Mouse (Mus musculus) erythroblast, embryonic 14.5 days (primary cell): ENCODE measurements around the gene Itga9. TPM values are rescaled to one million over a fixed set of nuclear protein-coding genes. Genes with fewer than 3 reads are reported as not detected.

ENCODE experiments used
- H3K27me3 ChIP-seq: 2 replicates; pipeline ENCODE4 v1.6.1; 2012; ENCODE audit warnings: inconsistent platforms; ENCODE audit not compliant: control insufficient read depth
- H3K36me3 ChIP-seq: 2 replicates; pipeline ENCODE4 v1.6.1; 2012; ENCODE audit warnings: mild to moderate bottlenecking, inconsistent platforms; ENCODE audit not compliant: control insufficient read depth
- H3K4me1 ChIP-seq: 2 replicates; pipeline ENCODE4 v1.6.1; 2012; ENCODE audit warnings: inconsistent platforms; ENCODE audit not compliant: control insufficient read depth
- H3K4me3 ChIP-seq: replicated peaks from 2 replicates; pipeline ENCODE3; 2012; ENCODE audit warnings: moderate library complexity, mild to moderate bottlenecking, inconsistent platforms
- H3K9me3 ChIP-seq: 2 replicates; pipeline ENCODE4 v1.6.1; 2012; ENCODE audit warnings: low read length, inconsistent platforms, mixed read lengths; ENCODE audit not compliant: control insufficient read depth
- GATA1 ChIP-seq: IDR thresholded peaks from 2 replicates; pipeline ENCODE4 v1.6.1; 2012; ENCODE audit warnings: low read length, inconsistent platforms, mixed read lengths
- TAL1 ChIP-seq: IDR thresholded peaks from 3 replicates; pipeline ENCODE4 v1.6.1; 2012; ENCODE audit warnings: low read length, inconsistent platforms, mixed read lengths
- polyA plus RNA-seq: library from polyadenylated mRNA; stranded (reverse); fragments of >175 nt; gene quantifications from 2 replicates; pipeline ENCODE4 v1.2.3, GENCODE M21; 2012

Itga9 gene
- polyA plus RNA-seq, 1 experiment = under 0.01 TPM

- Histone ChIP-seq H3K27me3 (no peaks in the 10 kb centered on the region), H3K4me3 (no peak overlapping the region)
Observed at GRCm38 (mm10) chr9:118881281-118881945, 274.9 kb downstream of the Itga9 start.

GRCm38 (mm10) chr9:118881946-118882284 is 275.4 kb downstream of the Itga9 start:
- Histone ChIP-seq H3K36me3 (no peaks in the 10 kb centered on the region), H3K4me3 (no peak overlapping the region), H3K4me1 (no peaks in the 10 kb centered on the region), H3K27me3 (no peaks in the 10 kb centered on the region), H3K9me3 (no peaks in the 10 kb centered on the region)
- TF ChIP-seq TAL1 = no peak
- no peak for TF ChIP-seq GATA1

More at GRCm38 (mm10) chr9:118881281-118881945, 274.9 kb downstream of the Itga9 start:
- TF ChIP-seq GATA1 = no peak
- no peak for TF ChIP-seq TAL1
- Histone ChIP-seq H3K4me1 (no peaks in the 10 kb centered on the region), H3K36me3 (no peaks in the 10 kb centered on the region), H3K9me3 (no peaks in the 10 kb centered on the region)

- Histone ChIP-seq H3K36me3 (no peaks in the 10 kb centered on the region), H3K9me3 (no peaks in the 10 kb centered on the region), H3K4me1 (no peaks in the 10 kb centered on the region), H3K4me3 (no peak overlapping the region), H3K27me3 (no peaks in the 10 kb centered on the region)
- TF ChIP-seq TAL1 (no peak), GATA1 (no peak)
Observed at GRCm38 (mm10) chr9:118883150-118883549, 276.7 kb downstream of the Itga9 start.

- Histone ChIP-seq H3K4me3 (no peak overlapping the region), H3K4me1 (no peaks in the 10 kb centered on the region), H3K27me3 (no peaks in the 10 kb centered on the region), H3K36me3 (no peaks in the 10 kb centered on the region), H3K9me3 (no peaks in the 10 kb centered on the region)
- TF ChIP-seq TAL1 = no peak
- no peak for TF ChIP-seq GATA1
Observed at GRCm38 (mm10) chr9:118885785-118886184, 279.3 kb downstream of the Itga9 start.

- H3K36me3 ChIP-seq = no peaks in the 10 kb centered on the region
Observed at GRCm38 (mm10) chr9:118887201-118887600, 280.7 kb downstream of the Itga9 start.

GRCm38 (mm10) chr9:118887734-118888133 is 281.2 kb downstream of the Itga9 start:
- Histone ChIP-seq H3K27me3 (no peaks in the 10 kb centered on the region), H3K4me3 (no peak overlapping the region), H3K9me3 (no peaks in the 10 kb centered on the region), H3K36me3 (no peaks in the 10 kb centered on the region), H3K4me1 (no peaks in the 10 kb centered on the region)
- TF ChIP-seq TAL1 = no peak
- no peak for TF ChIP-seq GATA1

More at GRCm38 (mm10) chr9:118887201-118887600, 280.7 kb downstream of the Itga9 start:
- Histone ChIP-seq H3K27me3 (no peaks in the 10 kb centered on the region), H3K4me3 (no peak overlapping the region), H3K9me3 (no peaks in the 10 kb centered on the region), H3K4me1 (no peaks in the 10 kb centered on the region)
- TF ChIP-seq TAL1 (no peak), GATA1 (no peak)

GRCm38 (mm10) chr9:118890149-118890548 is 283.7 kb downstream of the Itga9 start:
- Histone ChIP-seq H3K36me3 (no peaks in the 10 kb centered on the region), H3K4me3 (no peak overlapping the region), H3K27me3 (no peaks in the 10 kb centered on the region), H3K4me1 (no peaks in the 10 kb centered on the region), H3K9me3 (no peaks in the 10 kb centered on the region)
- TF ChIP-seq TAL1 (no peak), GATA1 (no peak)

- no peaks in the 10 kb centered on the region for H3K27me3 ChIP-seq
- H3K36me3 ChIP-seq = no peaks in the 10 kb centered on the region
- H3K4me3 ChIP-seq = no peak overlapping the region
- no peak for TF ChIP-seq TAL1
- no peak for TF ChIP-seq GATA1
- no peaks in the 10 kb centered on the region for H3K4me1 ChIP-seq
- no peaks in the 10 kb centered on the region for H3K9me3 ChIP-seq
Observed at GRCm38 (mm10) chr9:118890645-118891044, 284.2 kb downstream of the Itga9 start.

- Histone ChIP-seq H3K27me3 (no peaks in the 10 kb centered on the region), H3K4me3 (no peak overlapping the region), H3K4me1 (no peaks in the 10 kb centered on the region), H3K36me3 (no peaks in the 10 kb centered on the region), H3K9me3 (no peaks in the 10 kb centered on the region)
- TF ChIP-seq GATA1 = no peak
- TF ChIP-seq TAL1 = no peak
Observed at GRCm38 (mm10) chr9:118891068-118891467, 284.6 kb downstream of the Itga9 start.

GRCm38 (mm10) chr9:118891593-118891992 is 285.1 kb downstream of the Itga9 start:
- H3K9me3 ChIP-seq = no peaks in the 10 kb centered on the region
- no peaks in the 10 kb centered on the region for H3K4me1 ChIP-seq
- H3K27me3 ChIP-seq = no peaks in the 10 kb centered on the region
- H3K4me3 ChIP-seq = no peak overlapping the region
- TF ChIP-seq TAL1 (no peak), GATA1 (no peak)
- no peaks in the 10 kb centered on the region for H3K36me3 ChIP-seq
